Mouse (Mus musculus) C2C12 (cell line): ENCODE results near the gene Reln.

Experiments used
- CEBPB ChIP-seq: IDR thresholded peaks from one replicate; pipeline ENCODE4 v1.6.1; 2011; ENCODE audit warnings: low read depth, mild to moderate bottlenecking, control low read depth, moderate library complexity
- CTCF ChIP-seq: IDR thresholded peaks from one replicate; pipeline ENCODE4 v1.5.1; 2011; ENCODE audit not compliant: control insufficient read depth, insufficient read depth, insufficient read length

DNA sequence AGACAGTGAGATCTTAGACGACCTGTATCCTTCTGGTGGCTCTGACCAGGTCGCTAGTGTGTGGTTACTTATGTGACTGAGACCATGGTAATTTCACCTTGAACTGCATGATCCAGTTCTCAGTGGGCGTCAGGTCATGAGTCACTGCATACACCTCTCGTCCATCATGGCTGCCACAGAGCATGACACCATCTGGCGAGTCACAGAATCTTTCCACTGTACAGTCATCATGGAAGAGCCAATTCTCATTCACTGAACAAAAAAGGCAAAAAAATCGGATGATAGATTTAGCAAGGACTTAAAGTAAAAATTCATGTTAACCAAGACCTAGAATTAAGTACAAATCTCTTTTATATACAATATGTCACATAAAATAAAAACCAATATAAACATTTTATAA lies 424.2 kb downstream of the Reln start:
- TF ChIP-seq CEBPB (no peak), CTCF (no peak)
